Mouse (Mus musculus) cortical plate, adult 2 months (tissue): Measurements from ENCODE around the gene Med20. TPM values are rescaled to one million over a fixed set of nuclear protein-coding genes. Genes with fewer than 3 reads are reported as not detected.
"Not testable (repeated sequence)": the region's sequence is repeated elsewhere in the genome, so short reads cannot be mapped to it uniquely, and the experiment has no call there.

Experiments
- H3K27ac ChIP-seq: fragments of 200-500 bp; 2 replicates; pipeline ENCODE4 v1.5.1; 2012; ENCODE audit warnings: low read length, control low read depth, inconsistent platforms; ENCODE audit not compliant: insufficient read depth
- H3K4me1 ChIP-seq: fragments of 200-500 bp; 2 replicates; pipeline ENCODE4 v1.6.1; 2011; ENCODE audit warnings: low read length; ENCODE audit not compliant: control insufficient read depth, insufficient read depth
- H3K4me3 ChIP-seq: fragments of 200-500 bp; 2 replicates; pipeline ENCODE4 v1.5.1; 2011; ENCODE audit warnings: mild to moderate bottlenecking, low read length, control low read depth; ENCODE audit not compliant: insufficient read depth
- CTCF ChIP-seq: fragments of 200-500 bp; IDR thresholded peaks from 2 replicates; pipeline ENCODE4 v1.5.1; 2011; ENCODE audit warnings: mild to moderate bottlenecking, control low read depth, low read length; ENCODE audit not compliant: insufficient read depth; ENCODE audit errors: extremely low read depth
- POLR2A ChIP-seq: fragments of 200-500 bp; IDR thresholded peaks from 2 replicates; pipeline ENCODE4 v1.6.1; 2011; ENCODE audit warnings: mild to moderate bottlenecking, low read length, control low read depth; ENCODE audit not compliant: insufficient read depth; ENCODE audit errors: extremely low read depth
- polyA plus RNA-seq: library from polyadenylated mRNA; depleted of rRNA; stranded (reverse); fragments of >200 nt; gene quantifications from 2 replicates; pipeline ENCODE4 v1.2.3, GENCODE M21; 2012

Gene Med20
- polyA plus RNA-seq, 1 experiment, result 32.6 TPM

DNA sequence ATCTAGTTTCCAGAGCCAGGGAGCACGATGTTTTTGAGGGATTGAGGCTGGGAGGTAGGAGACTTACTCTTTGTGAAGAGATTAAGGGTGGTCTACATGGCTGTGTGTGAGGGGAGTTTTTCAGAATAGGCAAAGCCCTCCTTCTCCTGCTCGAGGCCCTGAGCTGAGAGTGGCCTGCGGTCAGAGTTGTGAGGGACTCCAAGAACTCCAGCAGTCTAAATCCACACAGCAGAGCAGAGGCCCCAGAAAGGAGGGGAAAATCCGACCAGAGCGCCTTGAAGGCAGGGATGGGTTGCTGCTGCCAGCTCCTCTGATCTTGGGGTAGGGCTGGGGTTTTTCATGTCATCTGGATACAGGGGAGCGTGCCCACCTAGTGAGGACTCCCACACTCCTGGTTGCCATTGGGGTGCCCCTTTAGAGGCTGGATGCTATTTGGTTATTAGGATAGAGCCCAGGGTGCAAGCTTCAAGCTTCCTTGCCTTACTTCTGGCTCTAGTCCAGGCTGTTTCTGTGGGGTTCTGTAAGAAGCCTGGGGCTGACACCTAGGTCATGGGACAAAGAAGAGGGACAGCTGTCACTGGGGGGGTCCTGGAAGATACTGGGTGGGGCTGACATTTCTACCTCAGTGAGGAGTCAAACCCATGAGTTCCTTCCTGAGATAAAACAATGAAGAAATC is 15.1 kb upstream of the Med20 start:
- TF ChIP-seq CTCF (no peak), POLR2A (no peak)
- Histone ChIP-seq H3K4me3 (no peak overlapping the region), H3K27ac (no peak overlapping the region), H3K4me1 (0 out of 2 replicates have a peak, but pooled peaks cover 2% of the 10 kb centered on the region)

DNA sequence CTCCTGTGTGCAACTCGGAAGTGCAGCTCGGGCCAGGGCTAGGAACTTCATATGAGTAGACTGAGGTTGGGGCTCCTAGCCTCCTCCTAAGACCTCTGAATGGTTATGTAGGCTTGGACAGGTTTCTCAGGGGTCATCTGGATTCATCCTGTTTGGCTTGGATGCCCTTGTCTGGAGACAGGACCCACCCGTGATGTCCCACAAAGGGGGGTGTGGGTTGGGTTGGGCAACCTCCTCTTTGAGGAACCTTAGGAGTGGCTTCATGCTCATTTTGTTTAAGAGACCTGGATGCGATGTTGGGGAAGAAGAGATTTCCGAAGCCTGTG is 14.6 kb upstream of the Med20 start:
- Histone ChIP-seq H3K4me3 (no peak overlapping the region), H3K27ac (no peak overlapping the region), H3K4me1 (0 out of 2 replicates have a peak, but pooled peaks cover 2% of the 10 kb centered on the region)
- no peak for TF ChIP-seq CTCF
- TF ChIP-seq POLR2A, result no peak

DNA sequence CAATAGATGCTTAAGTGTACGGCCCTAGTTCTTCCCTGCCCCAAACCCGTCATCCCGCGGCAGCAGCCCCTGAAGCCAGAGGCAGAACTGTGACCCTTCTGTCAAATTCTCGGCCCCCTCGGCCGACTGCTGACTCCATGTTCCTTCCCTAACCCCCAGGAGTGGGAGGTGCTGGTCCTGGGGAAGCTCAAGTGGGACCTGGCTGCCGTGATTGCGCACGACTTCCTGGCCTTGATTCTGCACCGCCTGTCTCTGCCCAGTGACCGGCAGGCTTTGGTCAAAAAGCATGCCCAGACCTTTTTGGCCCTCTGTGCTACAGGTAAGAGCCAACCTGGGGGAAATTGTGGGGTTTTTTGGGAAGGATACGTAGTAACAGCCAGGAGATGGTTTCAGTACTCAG is 14.1 kb upstream of the Med20 start:
- no peak overlapping the region for H3K27ac ChIP-seq
- H3K4me3 ChIP-seq, result no peak overlapping the region
- 0 out of 2 replicates have a peak, but pooled peaks cover 2% of the 10 kb centered on the region for H3K4me1 ChIP-seq
- no peak for TF ChIP-seq POLR2A
- TF ChIP-seq CTCF, result no peak

DNA sequence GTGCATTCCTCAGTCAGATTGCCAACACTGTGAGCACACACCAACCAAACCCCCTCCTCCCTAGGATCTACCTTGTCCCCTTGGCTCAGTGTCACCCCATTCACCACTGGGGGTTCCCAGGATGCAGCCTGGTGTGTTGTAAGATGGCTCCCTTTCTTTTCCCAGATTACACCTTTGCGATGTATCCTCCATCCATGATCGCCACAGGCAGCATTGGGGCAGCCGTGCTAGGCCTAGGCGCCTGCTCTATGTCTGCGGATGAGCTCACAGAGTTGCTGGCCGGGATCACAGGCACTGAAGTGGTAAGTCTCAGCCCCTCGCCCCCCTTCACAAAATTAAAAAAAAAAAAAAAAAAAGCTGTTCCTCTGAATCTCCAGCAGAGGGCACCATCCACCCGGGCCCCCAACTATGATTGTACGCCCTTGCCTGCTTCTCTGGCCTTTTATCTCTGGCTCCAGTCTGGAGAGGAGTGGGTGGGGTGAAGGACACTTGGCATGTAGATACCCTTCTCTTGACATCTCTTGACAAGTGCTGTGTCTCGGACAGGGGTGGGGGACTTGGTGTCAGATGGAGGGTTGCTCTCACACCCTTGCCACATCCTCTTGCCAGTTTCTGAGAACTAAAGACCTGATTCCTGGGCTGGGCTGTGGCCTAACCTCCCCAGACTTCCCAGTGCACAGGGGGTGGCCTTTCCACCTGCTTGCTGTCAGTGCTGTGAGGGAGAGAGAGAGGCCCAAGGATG is 13.4 kb upstream of the Med20 start:
- no peak overlapping the region for H3K4me3 ChIP-seq
- TF ChIP-seq CTCF (peak; percentile 52), POLR2A (no peak)
- no peak overlapping the region for H3K27ac ChIP-seq
- 0 out of 2 replicates have a peak, but pooled peaks cover 2% of the 10 kb centered on the region for H3K4me1 ChIP-seq

DNA sequence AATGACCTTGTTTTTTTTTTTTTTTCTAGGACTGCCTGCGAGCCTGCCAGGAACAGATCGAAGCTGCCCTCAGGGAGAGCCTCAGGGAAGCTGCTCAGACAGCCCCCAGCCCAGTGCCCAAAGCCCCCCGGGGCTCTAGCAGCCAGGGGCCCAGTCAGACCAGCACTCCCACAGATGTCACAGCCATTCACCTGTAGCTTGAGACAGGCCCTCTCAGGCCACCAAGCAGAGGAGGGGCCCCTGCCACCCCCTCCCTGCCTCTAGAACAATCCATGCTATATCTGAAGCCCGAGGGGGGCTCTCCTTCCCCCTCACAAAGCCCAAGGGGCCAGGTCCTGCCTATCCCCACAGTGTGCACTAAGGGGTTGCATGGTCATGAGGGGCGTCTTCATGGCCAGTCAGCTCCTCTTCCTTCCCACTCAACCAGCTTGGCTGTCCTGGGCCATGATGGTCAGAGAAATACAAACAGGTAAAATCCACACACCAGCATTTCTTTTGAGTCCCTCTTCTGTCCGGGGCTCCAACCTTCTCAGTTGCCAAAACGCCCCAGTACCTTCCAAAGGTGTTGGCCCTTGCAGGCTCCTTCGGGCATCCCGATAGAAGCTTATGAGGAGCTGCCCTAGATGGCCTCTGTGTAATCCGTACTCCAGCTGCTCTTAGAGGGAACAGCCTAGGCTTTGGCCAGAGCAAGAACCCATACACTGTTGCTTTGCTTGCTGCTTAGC is 12.6 kb upstream of the Med20 start:
- H3K4me3 ChIP-seq, H3K4me1 ChIP-seq, H3K27ac ChIP-seq: not testable (repeated sequence)

DNA sequence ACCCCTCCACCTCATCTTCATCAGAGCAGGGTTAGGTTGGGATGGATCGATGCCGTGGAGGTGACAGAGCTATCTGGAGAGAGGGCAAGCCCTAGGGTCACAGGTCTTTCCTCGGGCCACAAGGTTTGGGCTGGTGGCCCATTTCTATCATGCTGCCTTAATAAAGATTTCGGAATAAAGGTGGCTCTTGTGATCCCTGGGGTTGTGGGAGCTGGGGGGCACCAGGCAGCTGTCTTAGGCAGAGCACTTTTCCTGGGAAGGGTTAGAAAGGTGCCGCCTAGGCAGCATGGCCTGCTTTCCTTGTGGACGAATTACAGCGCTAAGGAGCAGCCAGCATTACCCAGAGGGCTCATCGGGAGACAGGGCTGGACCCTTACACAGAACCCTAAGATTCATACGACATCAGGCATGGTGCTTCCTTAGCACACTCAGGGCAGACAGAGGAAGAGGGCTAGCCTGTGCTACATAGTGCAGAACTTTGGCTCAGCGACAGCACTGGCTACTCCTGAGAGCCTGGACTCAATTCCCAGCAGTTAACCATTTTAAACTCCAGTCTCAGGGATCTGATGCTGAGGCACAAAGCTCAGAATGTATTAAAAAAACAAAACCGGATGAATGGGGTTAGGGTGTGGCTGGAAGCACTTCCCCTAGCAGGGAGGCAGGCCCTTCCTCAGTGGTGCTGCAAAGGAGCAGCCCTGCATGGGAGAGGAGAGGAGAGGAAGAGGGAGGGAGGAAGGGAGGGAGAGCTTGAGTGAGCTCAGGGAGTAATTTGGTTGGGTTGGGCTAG is 11.7 kb upstream of the Med20 start:
- H3K4me3 ChIP-seq, result no peak overlapping the region
- no peaks in the 10 kb centered on the region for H3K4me1 ChIP-seq
- TF ChIP-seq POLR2A (no peak), CTCF (no peak)
- H3K27ac ChIP-seq, result no peak overlapping the region

DNA sequence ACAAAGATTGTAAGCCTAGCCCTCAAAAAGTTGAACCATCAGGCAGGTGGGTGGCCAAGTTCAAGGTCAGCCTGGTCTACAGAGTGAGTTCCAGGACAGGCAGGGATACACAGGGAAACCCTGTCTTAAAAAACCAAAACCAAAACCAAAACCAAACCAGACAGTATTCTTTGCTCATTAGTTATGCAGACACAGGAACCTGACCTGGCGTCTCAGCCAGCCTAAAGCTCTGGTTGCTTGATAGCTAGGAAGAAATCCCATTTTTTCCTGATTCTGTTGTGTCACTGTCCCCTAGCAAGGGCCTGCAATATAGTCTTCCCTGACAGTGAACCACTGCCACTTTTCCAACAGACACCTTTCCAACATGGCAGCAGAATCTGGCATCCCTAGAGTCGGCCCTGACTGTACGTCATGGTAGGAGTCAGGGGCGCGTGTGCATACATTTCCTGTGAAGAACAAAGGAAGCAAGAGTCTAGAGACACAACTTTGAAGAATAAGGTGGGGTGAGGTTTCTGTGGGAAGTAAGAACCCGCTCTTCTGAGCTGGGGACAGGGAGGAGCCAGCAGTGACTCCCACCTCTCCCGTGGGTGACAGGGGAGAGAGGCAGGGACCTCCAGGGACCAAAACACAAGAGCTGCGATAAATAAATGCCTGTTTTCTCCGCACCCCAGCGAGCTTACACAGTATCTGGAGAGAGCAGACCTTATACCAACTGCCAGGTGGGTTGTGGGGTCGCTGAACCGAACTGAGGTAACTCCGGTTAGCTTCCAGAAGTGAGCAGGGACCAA is 10.6 kb upstream of the Med20 start:
- TF ChIP-seq POLR2A (no peak), CTCF (no peak)
- H3K4me3 ChIP-seq, result no peak overlapping the region
- H3K27ac ChIP-seq, result no peak overlapping the region
- H3K4me1 ChIP-seq, result no peaks in the 10 kb centered on the region

DNA sequence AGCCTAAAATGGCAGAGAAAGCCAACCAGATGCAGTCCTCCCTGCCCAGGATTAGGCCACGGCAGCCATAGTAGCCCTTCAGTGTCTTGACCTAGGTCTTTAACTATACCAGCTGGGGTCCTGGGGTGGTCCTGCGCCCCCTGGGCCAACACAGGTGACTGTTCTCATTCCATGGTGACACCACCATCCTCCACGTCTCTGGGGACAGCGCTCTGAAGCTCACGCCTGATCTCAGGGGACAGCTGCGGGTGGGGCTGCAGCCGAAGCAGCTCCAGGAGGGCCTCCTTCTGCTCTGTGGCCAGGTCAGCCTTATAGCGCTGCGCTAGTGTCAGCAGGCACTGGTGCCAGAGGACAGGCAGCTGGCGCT is 10.0 kb upstream of the Med20 start:
- Histone ChIP-seq H3K4me1 (no peaks in the 10 kb centered on the region), H3K27ac (no peak overlapping the region), H3K4me3 (no peak overlapping the region)
- no peak for TF ChIP-seq CTCF

DNA sequence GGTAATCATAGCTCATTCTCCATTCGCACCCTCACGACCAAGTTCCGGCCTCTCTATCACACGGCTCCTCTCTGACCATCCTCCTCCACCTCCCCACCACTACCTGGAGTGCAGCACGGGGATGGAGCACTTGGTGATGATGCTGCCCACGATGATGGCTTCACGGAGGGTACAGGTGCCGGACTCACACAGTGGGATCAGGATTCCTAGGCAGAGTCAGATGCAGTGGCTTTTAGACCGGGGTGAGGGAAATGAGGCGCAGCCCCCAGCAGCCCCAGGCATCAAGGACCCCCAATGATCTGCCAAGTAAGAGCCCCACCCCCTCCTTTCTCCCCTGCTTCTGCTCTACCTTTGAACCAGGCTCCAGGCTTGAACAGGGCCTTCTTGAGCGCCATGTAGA is 9.1 kb upstream of the Med20 start:
- Histone ChIP-seq H3K4me1 (no peaks in the 10 kb centered on the region), H3K27ac (no peak overlapping the region), H3K4me3 (no peak overlapping the region)
- TF ChIP-seq CTCF (no peak), POLR2A (no peak)
